Mouse (Mus musculus): ENCODE measurements around the gene Rfx4.

DNA sequence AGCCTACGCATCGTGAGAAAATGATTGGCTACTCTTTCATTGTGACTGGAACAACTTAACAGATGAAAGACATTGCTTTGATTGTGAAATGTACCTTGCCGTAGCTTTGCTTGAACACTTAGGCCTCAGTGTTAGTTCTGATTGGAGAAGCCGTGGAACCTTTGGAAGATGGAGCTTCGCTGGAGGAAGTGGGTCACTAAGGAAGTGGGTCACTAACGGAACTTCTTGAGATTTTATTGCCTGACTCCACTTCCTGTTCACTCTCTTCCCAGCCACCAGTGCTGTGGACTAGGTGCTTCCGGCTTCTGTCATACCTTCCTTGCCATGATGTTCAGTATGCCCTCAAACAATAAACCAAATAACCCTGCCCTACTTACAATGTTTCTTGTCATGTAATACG is 73.1 kb downstream of the Rfx4 start:
- no peak for TF ChIP-seq CTCF (IDR thresholded peaks at IDR 0.05; ENCODE audit: control insufficient read depth, insufficient read depth, insufficient read length)
- no peak for TF ChIP-seq MAX (IDR thresholded peaks at IDR 0.05)
- no peak for TF ChIP-seq MYOD1 (IDR thresholded peaks at IDR 0.05; ENCODE audit: control insufficient read depth, insufficient read length, low read depth)

Data from C2C12 (cell line).